ENCODE assay signal across 1 mouse cellular context in genomic region chr17:57099629-57100325, GRCm38 (mm10).
A peak's percentile ranks its signal among the peaks of the same experiment; 100 is the strongest.
TF ChIP-seq lines count a peak whose summit lies in the region.

No protein-coding gene starts in this region.

TF ChIP-seq in CH12.LX, 34 proteins besides CTCF, POLR2A, EP300 and RAD21 (continued from another document):
- peak; percentile 35; the same call in 1 of the 2 replicates for TF ChIP-seq MXI1 (IDR thresholded peaks at IDR 0.05; ENCODE audit: low read depth, low read length)
- TF ChIP-seq RCOR1 (conservative IDR thresholded peaks at IDR 0.05; ENCODE audit: low read depth, low read length): no peak
- no peak for TF ChIP-seq USF1 (IDR thresholded peaks at IDR 0.05; ENCODE audit: low read depth, low read length)
- peak; percentile 95 for TF ChIP-seq IRF4 (IDR thresholded peaks at IDR 0.05; ENCODE audit: low read depth, low read length)
- TF ChIP-seq ZMIZ1 (IDR thresholded peaks at IDR 0.05; ENCODE audit: low read depth, low read length): no peak
- no peak for TF ChIP-seq MYC (IDR thresholded peaks at IDR 0.05; ENCODE audit: low read depth, low read length)
- no peak for TF ChIP-seq HCFC1 (IDR thresholded peaks at IDR 0.05; ENCODE audit: low read depth, low read length)
- TF ChIP-seq TBP (conservative IDR thresholded peaks at IDR 0.05; ENCODE audit: low read depth, low read length): peak; percentile 63
- peak; percentile 64; the same call in 1 of the 2 replicates for TF ChIP-seq MAZ (IDR thresholded peaks at IDR 0.05; ENCODE audit: low read depth, low read length)
- TF ChIP-seq SMC3 (IDR thresholded peaks at IDR 0.05; ENCODE audit: low read depth, low read length): peak; percentile 74
- no peak for TF ChIP-seq KAT2A (IDR thresholded peaks at IDR 0.05; ENCODE audit: insufficient replicate concordance, low read length)
- TF ChIP-seq JUND (conservative IDR thresholded peaks at IDR 0.05; ENCODE audit: low read depth, low read length): peak; percentile 89
- no peak for TF ChIP-seq ZC3H11A (IDR thresholded peaks at IDR 0.05; ENCODE audit: low read depth, low read length)
- TF ChIP-seq SIN3A (IDR thresholded peaks at IDR 0.05; ENCODE audit: low read length): no peak
- TF ChIP-seq ZKSCAN1 (IDR thresholded peaks at IDR 0.05; ENCODE audit: borderline replicate concordance, low read depth, low read length): no peak
- TF ChIP-seq CHD1 (IDR thresholded peaks at IDR 0.05; ENCODE audit: low read depth, low read length): 0 out of 2 replicates have a peak, but pooled peaks have one; percentile 22
- TF ChIP-seq JUN (IDR thresholded peaks at IDR 0.05; ENCODE audit: insufficient read depth, low read depth, low read length): peak; percentile 70
